Mouse (Mus musculus) fibroblast of lung, adult 2 months (primary cell): ENCODE results near the gene Map2k5.
A peak's percentile ranks its signal among the peaks of the same experiment; 100 is the strongest.

ENCODE experiments used
- DNase-seq: peaks from one replicate; pipeline ENCODE4 v3.0.0-alpha.2; 2011; ENCODE audit warnings: low read depth

Gene Map2k5

GRCm38 (mm10) chr9:63124512-63124911 lies 253.2 kb downstream of the Map2k5 start:
- no peak for DNase-seq

DNA sequence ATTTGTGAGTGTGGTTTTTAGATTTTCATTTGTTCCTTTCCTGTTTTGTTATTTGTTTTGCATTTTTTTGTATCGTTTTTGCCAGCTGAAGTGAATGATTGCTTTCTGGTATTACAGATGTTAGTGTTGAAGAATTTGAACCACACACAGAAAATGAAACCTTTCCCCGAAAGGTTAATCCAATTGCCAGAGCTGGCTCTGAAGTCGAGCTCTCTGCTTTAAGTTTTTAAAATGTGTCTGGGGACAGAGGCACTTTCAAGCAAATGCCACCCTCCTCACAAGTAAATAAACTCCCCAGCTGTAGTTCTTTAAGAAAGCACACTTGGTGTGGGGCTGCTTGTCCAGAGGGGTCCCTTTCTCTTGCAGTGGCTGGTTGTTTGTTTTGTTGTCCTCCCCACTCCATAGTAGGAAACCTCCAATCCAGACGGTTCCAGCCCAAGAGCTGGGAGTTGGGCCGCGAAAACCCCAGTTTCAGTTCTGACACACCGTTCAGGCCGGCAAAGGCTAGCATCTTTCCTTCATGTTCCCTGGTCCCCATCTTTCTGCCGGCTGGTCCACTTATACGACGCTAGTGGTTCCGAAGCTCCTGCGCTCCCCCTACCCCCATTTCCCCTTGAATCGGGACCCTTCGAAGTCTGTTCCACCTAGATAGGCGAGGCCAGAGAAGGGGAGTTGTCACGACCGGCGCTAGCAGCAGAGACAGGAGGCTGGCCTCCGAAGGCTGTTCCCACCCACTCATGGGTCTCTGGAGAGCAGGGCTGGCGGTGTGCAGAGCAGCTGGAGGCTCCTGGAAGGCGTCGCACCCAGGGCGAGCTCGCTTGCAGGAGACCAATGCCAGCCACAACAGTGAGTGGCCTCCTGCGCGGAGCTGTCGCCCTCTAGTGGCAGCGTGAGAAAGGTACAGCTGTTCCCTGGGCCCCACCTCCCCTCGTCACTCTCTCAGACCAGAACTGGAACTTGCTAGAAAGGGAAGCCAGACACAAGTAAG lies 254.0 kb downstream of the Map2k5 start:
- peak; percentile 86 for DNase-seq

GRCm38 (mm10) chr9:63122161-63122833 lies 255.4 kb downstream of the Map2k5 start:
- DNase-seq, result no peak

GRCm38 (mm10) chr9:63118385-63118784 lies 259.3 kb downstream of the Map2k5 start:
- DNase-seq, result no peak
